Mouse (Mus musculus): ENCODE data around the gene Ptges2.

Gene Ptges2

GRCm38 (mm10) chr2:32416556-32416955, 20.9 kb downstream of the Ptges2 start:
- no peak for DNase-seq

DNA sequence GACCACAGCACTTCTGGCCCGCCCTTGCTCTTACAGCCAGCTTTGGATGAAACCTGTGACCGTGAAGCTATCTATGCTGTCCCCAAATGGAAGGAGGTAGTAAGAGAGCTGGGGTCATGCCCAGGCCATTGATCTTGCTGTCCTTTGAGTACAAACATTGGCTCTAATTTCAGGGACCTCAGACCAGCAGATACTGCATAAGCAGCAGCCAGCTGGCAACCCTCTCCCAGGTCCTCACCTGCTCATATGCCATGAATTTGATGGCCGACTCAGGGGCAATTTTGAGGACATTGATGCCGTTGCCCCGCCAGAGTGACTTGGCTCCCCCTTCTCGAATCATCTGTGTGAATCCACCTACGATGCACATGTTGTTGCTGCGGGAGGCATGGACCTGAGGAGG, 21.8 kb downstream of the Ptges2 start:
- no peak for DNase-seq

- DNase-seq: no peak
Observed at GRCm38 (mm10) chr2:32418430-32419151, 22.9 kb downstream of the Ptges2 start.

DNA sequence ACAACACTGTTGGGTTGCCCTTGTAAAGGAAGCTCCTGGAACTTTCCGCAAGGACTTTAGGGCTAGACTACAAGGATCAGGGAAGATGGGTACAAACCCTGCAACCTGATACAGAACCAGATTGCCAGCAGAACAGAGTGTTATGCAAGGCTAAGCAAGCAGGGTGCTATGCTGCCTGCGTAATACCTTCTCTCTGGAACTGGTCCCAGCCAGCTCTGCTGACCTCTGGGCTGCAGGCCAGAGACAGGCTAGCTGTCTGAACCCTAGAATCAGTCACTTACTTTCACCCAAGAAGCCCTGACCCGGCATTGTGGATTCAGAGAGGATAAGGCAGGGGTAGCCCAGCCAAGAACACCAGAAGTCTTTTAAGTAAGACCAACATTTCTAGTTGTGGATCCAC, 23.7 kb downstream of the Ptges2 start:
- no peak for DNase-seq

DNA sequence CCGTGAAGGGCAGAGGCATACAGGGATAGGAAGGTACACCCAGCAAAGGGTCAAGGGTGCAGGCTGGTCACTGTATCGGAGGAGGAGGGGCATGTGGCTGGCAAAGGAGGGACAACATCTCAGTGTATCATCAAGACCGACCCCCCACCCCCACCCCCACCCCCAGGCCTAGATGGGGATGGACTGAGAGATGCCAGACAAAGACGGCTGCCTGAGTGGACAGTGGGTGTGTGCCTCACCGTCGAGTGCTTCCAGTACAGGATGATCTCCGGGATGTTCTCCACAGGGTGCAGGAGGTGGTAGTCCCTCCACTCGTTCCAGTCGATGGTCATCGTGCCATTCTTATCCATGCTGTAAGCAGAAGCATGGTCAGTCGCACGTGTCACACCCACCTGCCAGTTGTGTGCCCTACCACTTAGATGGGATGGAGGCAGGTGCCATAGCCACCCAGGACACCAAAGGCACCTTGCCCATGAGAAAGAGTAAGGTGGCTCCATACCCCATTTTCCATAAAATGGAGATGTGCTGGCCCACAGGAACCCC, 24.4 kb downstream of the Ptges2 start:
- no peak for DNase-seq

GRCm38 (mm10) chr2:32420647-32421046, 25.0 kb downstream of the Ptges2 start:
- no peak for DNase-seq

- DNase-seq: no peak
Observed at GRCm38 (mm10) chr2:32421851-32422251, 26.2 kb downstream of the Ptges2 start.

DNA sequence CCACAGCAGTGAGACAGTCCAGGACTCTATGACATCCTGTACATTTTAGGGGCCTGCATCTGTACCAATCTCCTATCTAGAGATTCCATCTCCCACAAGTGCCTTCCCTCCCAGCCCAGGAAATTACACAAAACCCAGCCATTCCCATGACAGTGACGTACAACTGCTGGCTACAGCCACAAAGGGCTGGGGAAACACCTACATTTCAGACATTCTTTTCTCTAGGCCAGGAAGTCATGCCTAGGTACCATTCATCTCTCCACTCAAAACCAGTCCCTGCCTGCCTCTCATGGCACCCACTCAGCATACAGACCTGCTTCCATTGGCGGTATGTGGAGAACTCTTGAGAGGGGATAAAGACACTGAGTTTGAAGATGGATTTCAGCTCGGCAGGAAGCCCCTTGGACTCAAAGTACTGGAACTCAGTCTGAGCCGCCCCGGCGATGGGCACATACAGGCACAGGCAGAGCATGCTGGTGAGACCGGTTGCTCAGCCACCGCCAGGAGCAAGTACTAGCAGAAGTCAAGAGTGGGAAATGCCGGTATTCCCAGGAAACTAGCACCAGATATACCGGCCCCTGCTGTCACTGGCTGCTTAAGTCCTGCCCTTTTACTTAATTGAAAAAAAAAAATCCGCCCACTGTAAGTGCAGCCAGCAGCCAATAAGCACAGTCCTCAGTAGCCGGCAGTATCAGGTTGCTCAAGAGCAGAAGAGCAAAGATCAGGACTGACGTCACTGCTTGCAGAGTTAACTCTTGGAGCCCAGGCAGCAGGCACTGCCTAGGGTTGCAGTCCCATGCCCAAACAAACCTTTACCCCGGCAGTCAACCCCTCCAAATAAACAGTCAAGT, 28.0 kb downstream of the Ptges2 start:
- peak; percentile 51 for DNase-seq

- DNase-seq: no peak
Observed at GRCm38 (mm10) chr2:32424796-32425195, 29.1 kb downstream of the Ptges2 start.

DNA sequence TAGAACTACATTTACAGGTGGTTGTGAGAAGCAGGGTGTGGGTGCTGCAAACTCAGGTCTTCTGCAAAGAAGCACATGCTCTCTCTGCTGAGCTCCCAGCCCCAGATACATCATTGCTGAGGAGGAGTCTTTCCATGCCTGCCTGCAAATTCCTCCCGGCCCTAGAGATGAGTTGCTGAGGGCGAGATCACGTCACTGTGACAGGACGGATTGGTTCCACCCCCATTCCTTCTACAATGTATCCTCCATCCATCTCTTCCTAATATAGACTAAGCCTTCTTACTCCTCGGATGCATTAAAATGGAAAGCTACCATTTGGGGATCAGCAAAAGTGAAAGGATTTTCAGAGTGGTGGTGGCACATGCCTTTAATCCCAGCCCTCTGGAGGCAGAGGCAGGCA, 29.9 kb downstream of the Ptges2 start:
- peak; percentile 71 for DNase-seq

- DNase-seq: no peak
Observed at GRCm38 (mm10) chr2:32426141-32426540, 30.4 kb downstream of the Ptges2 start.

- DNase-seq: no peak
Observed at GRCm38 (mm10) chr2:32427720-32428119, 32.0 kb downstream of the Ptges2 start.

DNA sequence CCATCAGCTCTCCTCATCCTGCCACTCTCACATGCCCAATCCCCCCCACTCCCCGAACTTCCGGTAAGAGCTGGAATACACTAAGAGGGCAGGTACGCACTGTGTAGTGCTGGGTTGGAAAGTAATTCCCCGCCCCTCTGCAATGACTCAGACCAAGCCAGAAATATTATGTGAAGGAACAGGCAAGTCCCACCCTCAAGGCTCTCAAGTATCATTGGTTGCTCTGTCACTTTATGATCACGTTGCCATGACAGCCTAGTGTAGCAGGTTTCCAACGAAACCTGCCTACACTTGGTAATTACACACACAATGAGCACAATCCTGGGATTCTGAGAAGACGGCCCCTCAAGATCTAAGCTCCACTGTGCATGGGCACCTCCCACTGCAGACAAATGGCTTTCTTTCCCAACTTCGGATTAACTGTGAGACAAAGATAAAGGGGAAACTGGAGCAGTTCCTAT, 32.6 kb downstream of the Ptges2 start:
- peak; percentile 84 for DNase-seq

- DNase-seq: no peak
Observed at GRCm38 (mm10) chr2:32429215-32429891, 33.7 kb downstream of the Ptges2 start.

GRCm38 (mm10) chr2:32430701-32431676, 35.3 kb downstream of the Ptges2 start:
- DNase-seq: peak; percentile 93

- no peak for DNase-seq
Observed at GRCm38 (mm10) chr2:32436686-32437372, 41.1 kb downstream of the Ptges2 start.

DNA sequence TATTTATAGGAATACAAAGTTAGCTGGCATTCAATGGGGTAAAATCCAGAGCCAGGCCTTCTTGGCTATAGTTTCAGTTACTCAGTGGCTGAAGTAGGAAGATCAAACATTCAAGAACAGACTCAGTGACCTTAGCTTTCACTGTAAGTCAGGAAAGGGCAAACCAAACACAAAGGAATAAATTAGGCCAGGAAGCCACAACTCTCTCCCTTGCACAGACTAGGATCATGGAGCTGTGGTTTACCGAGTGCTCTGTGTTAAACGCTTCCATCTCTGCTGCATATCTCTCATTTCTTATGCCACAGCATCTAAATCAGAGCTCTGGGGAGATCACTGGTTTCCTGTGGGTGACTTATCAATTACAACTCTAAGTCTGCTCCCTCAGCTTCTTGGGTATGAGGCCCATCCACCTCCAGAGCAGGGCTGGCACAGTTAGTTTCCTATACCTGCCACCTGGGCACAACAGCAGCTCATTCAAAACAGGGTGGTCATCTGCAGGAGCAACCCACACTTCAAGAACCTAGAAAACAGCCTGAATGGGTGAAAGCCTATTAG, 42.0 kb downstream of the Ptges2 start:
- DNase-seq: no peak

GRCm38 (mm10) chr2:32438733-32439132, 43.0 kb downstream of the Ptges2 start:
- no peak for DNase-seq

DNA sequence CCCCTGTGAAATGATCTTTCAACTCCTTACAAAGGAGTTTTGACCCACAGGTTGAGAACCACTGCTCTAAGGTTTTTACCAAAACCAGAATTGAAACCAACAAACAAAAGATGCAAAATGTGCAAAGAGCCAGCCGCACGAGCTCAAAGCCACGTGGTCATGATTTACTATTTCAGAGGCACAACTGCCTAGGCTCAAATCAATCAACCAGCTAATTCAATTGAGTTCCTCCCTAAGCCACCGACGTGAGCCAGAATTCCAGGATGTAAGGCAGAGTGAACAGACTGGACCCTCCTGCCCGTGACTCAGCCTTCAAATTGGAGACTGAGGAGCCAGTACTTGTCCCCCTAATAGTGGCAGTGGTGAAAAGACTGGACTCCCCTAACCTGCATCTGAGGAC, 43.5 kb downstream of the Ptges2 start:
- DNase-seq: no peak

DNA sequence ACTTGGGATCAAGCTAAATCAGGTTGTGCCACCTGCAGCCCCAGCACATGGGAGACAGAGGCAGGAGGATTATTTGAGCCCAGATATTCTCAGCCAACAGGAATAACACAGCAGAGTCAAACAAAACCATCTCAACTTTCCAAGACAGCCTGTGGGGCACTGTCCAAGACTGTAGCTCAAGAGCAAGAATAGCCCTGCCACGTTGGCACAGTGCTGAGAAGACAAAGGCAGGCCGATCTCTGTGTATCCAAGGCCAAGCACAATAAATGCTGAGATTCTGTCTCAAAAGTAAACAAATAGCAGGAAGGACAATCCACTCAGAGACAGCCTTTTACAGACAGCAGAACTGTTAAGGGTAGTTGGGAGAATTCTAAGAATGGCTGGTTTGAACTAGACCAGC, 44.5 kb downstream of the Ptges2 start:
- DNase-seq: no peak

DNA sequence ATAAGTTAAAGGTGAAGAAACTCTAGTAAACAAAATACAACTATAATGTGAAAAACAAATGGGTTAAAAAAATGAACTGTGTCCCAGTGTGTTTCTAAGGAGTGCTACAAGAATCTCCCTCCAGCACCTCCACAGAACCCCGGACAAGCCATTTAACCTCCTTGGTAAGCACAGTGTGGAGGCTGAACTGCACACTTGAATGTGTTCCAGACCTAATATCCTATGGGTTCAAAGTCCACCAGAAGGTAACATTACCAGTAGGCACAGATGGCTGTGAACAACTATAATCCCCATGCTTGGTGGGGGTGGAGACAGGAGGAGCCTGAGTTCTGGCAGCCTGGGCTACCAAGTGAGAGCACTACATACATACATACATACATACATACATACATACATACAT, 44.9 kb downstream of the Ptges2 start:
- no peak for DNase-seq

Data from right cerebral cortex, adult 18-20 months (tissue).